Comparison of ENCODE assay signal across 18 mouse cellular contexts in genomic region chr5:115712487-115712886, GRCm38 (mm10).
"Had no signal": no experiment of that assay in that cellular context is flagged by ENCODE, and none has a peak within 500 bp of the region (broad histone marks: within the 10 kb centered on the region; RNA-seq: fewer than 3 reads in every experiment).

No protein-coding gene starts in this region.

- H3K4me2 ChIP-seq: kidney, embryonic 15.5 days; liver, embryonic 13.5 days; midbrain, embryonic 12.5 days; neural tube, embryonic 12.5 days; neural tube, embryonic 15.5 days had no signal

- H3K27ac ChIP-seq: kidney, embryonic 15.5 days; left cerebral cortex, adult 2 months; liver, embryonic 13.5 days; midbrain, embryonic 12.5 days; neural tube, embryonic 12.5 days; neural tube, embryonic 15.5 days; stomach, postnatal 0 days had no signal

- H3K27me3 ChIP-seq: liver, embryonic 13.5 days; midbrain, embryonic 12.5 days; neural tube, embryonic 12.5 days; neural tube, embryonic 15.5 days had no signal

- H3K4me1 ChIP-seq: kidney, embryonic 15.5 days; liver, embryonic 13.5 days; neural tube, embryonic 12.5 days had no signal

- DNase-seq: kidney, adult 11 months; kidney, adult 8-10 months; kidney, postnatal 10 days; kidney, postnatal 36 days; layer of hippocampus, postnatal 36 days; liver, embryonic 13.5 days; lung, adult 2 months; lung, postnatal 14 days; lung, postnatal 4 days; right cerebral cortex, adult 18-20 months; right cerebral cortex, postnatal 25 days; spleen, adult 18-20 months had no signal

- H3K9me3 ChIP-seq: kidney, embryonic 15.5 days; liver, embryonic 13.5 days; midbrain, embryonic 12.5 days; neural tube, embryonic 12.5 days; neural tube, embryonic 15.5 days had no signal

- H3K4me3 ChIP-seq: kidney, embryonic 15.5 days; left cerebral cortex, adult 2 months; liver, embryonic 13.5 days; midbrain, embryonic 12.5 days; neural tube, embryonic 12.5 days; neural tube, embryonic 15.5 days had no signal

- H3K9ac ChIP-seq: kidney, embryonic 15.5 days; liver, embryonic 13.5 days; midbrain, embryonic 12.5 days; neural tube, embryonic 12.5 days; neural tube, embryonic 15.5 days had no signal

- H3K36me3 ChIP-seq: kidney, embryonic 15.5 days; liver, embryonic 13.5 days; midbrain, embryonic 12.5 days; neural tube, embryonic 12.5 days; neural tube, embryonic 15.5 days had no signal
